Mouse (Mus musculus) midbrain, embryonic 16.5 days (tissue): ENCODE data around the gene Hopx. TPM values are rescaled to one million over a fixed set of nuclear protein-coding genes. Genes with fewer than 3 reads are reported as not detected.

Experiments used
- ATAC-seq: fragments of 200-750 bp; cut with Nextera tagmentation; 2 replicates; pipeline ENCODE4 v1.8.0; 2017; ENCODE audit warnings: moderate TSS enrichment
- H3K27ac ChIP-seq: fragments of 300-500 bp; sonication (generic); 2 replicates; pipeline ENCODE4 v1.5.1; 2014; ENCODE audit warnings: mild to moderate bottlenecking, low read length, mixed read lengths
- H3K27me3 ChIP-seq: fragments of 300-500 bp; sonication (generic); 2 replicates; pipeline ENCODE4 v1.6.1; 2014; ENCODE audit warnings: low read depth, low read length, mixed read lengths; ENCODE audit not compliant: control insufficient read depth, insufficient read depth
- H3K36me3 ChIP-seq: fragments of 300-500 bp; sonication (generic); 2 replicates; pipeline ENCODE4 v1.6.1; 2014; ENCODE audit warnings: mild to moderate bottlenecking, low read length, moderate library complexity, mixed read lengths; ENCODE audit not compliant: control insufficient read depth, insufficient read depth
- H3K4me1 ChIP-seq: fragments of 300-500 bp; sonication (generic); 2 replicates; pipeline ENCODE4 v1.6.1; 2014; ENCODE audit warnings: mild to moderate bottlenecking, low read length, mixed read lengths; ENCODE audit not compliant: control insufficient read depth, insufficient read depth
- H3K4me2 ChIP-seq: fragments of 300-500 bp; sonication (generic); 2 replicates; pipeline ENCODE4 v1.6.1; 2014; ENCODE audit warnings: mild to moderate bottlenecking, low read length, mixed read lengths
- H3K4me3 ChIP-seq: fragments of 300-500 bp; sonication (generic); 2 replicates; pipeline ENCODE4 v1.5.1; 2014; ENCODE audit warnings: low read depth, mild to moderate bottlenecking, low read length, moderate library complexity, mixed read lengths
- H3K9ac ChIP-seq: fragments of 300-500 bp; sonication (generic); 2 replicates; pipeline ENCODE4 v1.6.1; 2014; ENCODE audit warnings: low read depth, low read length, mixed read lengths
- H3K9me3 ChIP-seq: fragments of 300-500 bp; sonication (generic); replicated peaks from 2 replicates; pipeline ENCODE4 v1.6.1; 2014; ENCODE audit warnings: mild to moderate bottlenecking, low read length, mixed read lengths; ENCODE audit not compliant: control insufficient read depth, poor library complexity, severe bottlenecking
- WGBS: fragments of 180-500 bp; shearing (Covaris S2); extraction: QIAGEN DNeasy Blood & Tissue Kit; methylation state at CpG from one replicate; pipeline ENCODE4 v1.1.7; 2014; 5-methylcytosine and 5-hydroxymethylcytosine counted together
- polyA plus RNA-seq: library from polyadenylated mRNA; unstranded; fragments of >200 nt; fragmentation: Nextera tagmentation; extraction: Ambion mirVana; gene quantifications from 2 replicates; pipeline ENCODE4 v1.2.1, GENCODE M21; 2015

Gene Hopx
- polyA plus RNA-seq, 1 experiment from 2014 or later: 0.78 TPM

- Histone ChIP-seq H3K9me3 (no peaks in the 10 kb centered on the region), H3K27me3 (no peaks in the 10 kb centered on the region), H3K4me2 (no peak overlapping the region), H3K4me1 (no peaks in the 10 kb centered on the region), H3K27ac (no peak overlapping the region), H3K9ac (no peak overlapping the region), H3K4me3 (no peak overlapping the region), H3K36me3 (no peaks in the 10 kb centered on the region)
- 83% methylated on average over 2 of the region's 2 CpGs for WGBS
- no peak for ATAC-seq
Measured at GRCm38 (mm10) chr5:77074914-77075313, 40.0 kb downstream of the Hopx start.

GRCm38 (mm10) chr5:77073794-77074193, 41.1 kb downstream of the Hopx start:
- no peaks in the 10 kb centered on the region for H3K9me3 ChIP-seq
- H3K9ac ChIP-seq: no peak overlapping the region
- no peak overlapping the region for H3K4me3 ChIP-seq
- no peaks in the 10 kb centered on the region for H3K36me3 ChIP-seq
- no peak overlapping the region for H3K4me2 ChIP-seq
- no peak overlapping the region for H3K27ac ChIP-seq
- H3K4me1 ChIP-seq: no peaks in the 10 kb centered on the region
- H3K27me3 ChIP-seq: no peaks in the 10 kb centered on the region
- WGBS: 91% methylated on average over 8 of the region's 8 CpGs
- no peak for ATAC-seq

- WGBS: 85% methylated on average over 3 of the region's 3 CpGs
- H3K4me1 ChIP-seq: no peaks in the 10 kb centered on the region
- H3K27me3 ChIP-seq: no peaks in the 10 kb centered on the region
- H3K27ac ChIP-seq: no peak overlapping the region
- H3K9me3 ChIP-seq: no peaks in the 10 kb centered on the region
- ATAC-seq: no peak
- H3K4me3 ChIP-seq: no peak overlapping the region
- no peaks in the 10 kb centered on the region for H3K36me3 ChIP-seq
- H3K4me2 ChIP-seq: no peak overlapping the region
- no peak overlapping the region for H3K9ac ChIP-seq
Measured at GRCm38 (mm10) chr5:77071626-77072025, 43.3 kb downstream of the Hopx start.

GRCm38 (mm10) chr5:77070987-77071386, 43.9 kb downstream of the Hopx start:
- 86% methylated on average over 2 of the region's 2 CpGs for WGBS
- Histone ChIP-seq H3K4me3 (no peak overlapping the region), H3K27me3 (no peaks in the 10 kb centered on the region), H3K4me1 (no peaks in the 10 kb centered on the region), H3K27ac (no peak overlapping the region), H3K9me3 (no peaks in the 10 kb centered on the region), H3K4me2 (no peak overlapping the region), H3K9ac (no peak overlapping the region), H3K36me3 (no peaks in the 10 kb centered on the region)
- ATAC-seq: no peak

- Histone ChIP-seq H3K36me3 (no peaks in the 10 kb centered on the region), H3K9me3 (no peaks in the 10 kb centered on the region), H3K4me1 (no peaks in the 10 kb centered on the region), H3K27ac (no peak overlapping the region), H3K4me2 (no peak overlapping the region), H3K27me3 (no peaks in the 10 kb centered on the region), H3K4me3 (no peak overlapping the region), H3K9ac (no peak overlapping the region)
- ATAC-seq: no peak
- WGBS: 79% methylated on average over 8 of the region's 8 CpGs
Measured at GRCm38 (mm10) chr5:77067321-77067720, 47.6 kb downstream of the Hopx start.

GRCm38 (mm10) chr5:77061372-77062038, 53.4 kb downstream of the Hopx start:
- H3K36me3 ChIP-seq: no peaks in the 10 kb centered on the region
- no peaks in the 10 kb centered on the region; the same call in 1 of the 2 replicates for H3K27me3 ChIP-seq
- 33% methylated on average over 17 of the region's 17 CpGs for WGBS
- H3K9me3 ChIP-seq: no peaks in the 10 kb centered on the region
- H3K27ac ChIP-seq: no peak overlapping the region
- ATAC-seq: no peak
- H3K4me2 ChIP-seq: no peak overlapping the region
- H3K9ac ChIP-seq: no peak overlapping the region
- H3K4me1 ChIP-seq: no peaks in the 10 kb centered on the region
- H3K4me3 ChIP-seq: no peak overlapping the region

- no peak for ATAC-seq
- H3K4me2 ChIP-seq: no peak overlapping the region
- H3K27me3 ChIP-seq: no peaks in the 10 kb centered on the region; the same call in 1 of the 2 replicates
- H3K4me3 ChIP-seq: no peak overlapping the region
- H3K4me1 ChIP-seq: no peaks in the 10 kb centered on the region
- H3K9me3 ChIP-seq: no peaks in the 10 kb centered on the region
- no peak overlapping the region for H3K27ac ChIP-seq
- H3K9ac ChIP-seq: no peak overlapping the region
- H3K36me3 ChIP-seq: no peaks in the 10 kb centered on the region
- WGBS: 33% methylated on average over 10 of the region's 10 CpGs
Measured at GRCm38 (mm10) chr5:77060363-77060762, 54.6 kb downstream of the Hopx start.

- no peak for ATAC-seq
- Histone ChIP-seq H3K9ac (no peak overlapping the region), H3K4me2 (no peak overlapping the region), H3K4me3 (no peak overlapping the region), H3K9me3 (0 out of 2 replicates have a peak, but pooled peaks cover 2% of the 10 kb centered on the region), H3K36me3 (no peaks in the 10 kb centered on the region), H3K27ac (no peak overlapping the region), H3K27me3 (no peaks in the 10 kb centered on the region; the same call in 1 of the 2 replicates), H3K4me1 (no peaks in the 10 kb centered on the region)
- 46% methylated on average over 12 of the region's 12 CpGs for WGBS
Measured at GRCm38 (mm10) chr5:77056881-77057440, 58.0 kb downstream of the Hopx start.

GRCm38 (mm10) chr5:77052616-77053015, 62.3 kb downstream of the Hopx start:
- Histone ChIP-seq H3K9me3 (0 out of 2 replicates have a peak, but pooled peaks cover 2% of the 10 kb centered on the region), H3K4me2 (no peak overlapping the region), H3K4me1 (no peaks in the 10 kb centered on the region), H3K27ac (no peak overlapping the region), H3K36me3 (no peaks in the 10 kb centered on the region), H3K4me3 (no peak overlapping the region), H3K9ac (no peak overlapping the region), H3K27me3 (no peaks in the 10 kb centered on the region)
- ATAC-seq: no peak
- WGBS: 87% methylated on average over 5 of the region's 5 CpGs
